Mouse (Mus musculus) ovary, postnatal 36 days (tissue): ENCODE results near the gene Gna14.

Experiments
- DNase-seq: peaks from one replicate; pipeline ENCODE4 v3.0.0; 2022; ENCODE audit warnings: low spot score, mixed read lengths

Gna14 gene

GRCm38 (mm10) chr19:16456181-16456580 is 20.6 kb downstream of the Gna14 start:
- no peak for DNase-seq

DNA sequence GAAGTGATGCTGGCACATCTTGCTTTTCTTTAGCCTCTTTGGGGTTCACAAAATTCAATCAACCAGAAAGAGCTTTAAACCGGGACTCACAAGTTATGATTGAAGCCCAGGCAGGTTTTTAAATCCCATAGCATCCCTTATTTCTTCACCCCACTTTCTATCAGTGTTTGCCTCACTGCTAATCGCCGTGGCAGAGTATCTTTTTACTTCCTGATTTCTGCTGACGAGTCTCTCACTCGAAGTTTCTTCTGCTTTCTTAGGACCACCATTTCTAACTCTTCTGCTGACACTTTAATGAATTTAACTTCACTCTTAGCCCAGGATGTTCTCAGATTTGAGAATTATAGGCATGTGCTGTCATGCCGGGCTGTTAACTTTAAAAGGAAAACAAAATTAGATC is 21.6 kb downstream of the Gna14 start:
- no peak for DNase-seq

DNA sequence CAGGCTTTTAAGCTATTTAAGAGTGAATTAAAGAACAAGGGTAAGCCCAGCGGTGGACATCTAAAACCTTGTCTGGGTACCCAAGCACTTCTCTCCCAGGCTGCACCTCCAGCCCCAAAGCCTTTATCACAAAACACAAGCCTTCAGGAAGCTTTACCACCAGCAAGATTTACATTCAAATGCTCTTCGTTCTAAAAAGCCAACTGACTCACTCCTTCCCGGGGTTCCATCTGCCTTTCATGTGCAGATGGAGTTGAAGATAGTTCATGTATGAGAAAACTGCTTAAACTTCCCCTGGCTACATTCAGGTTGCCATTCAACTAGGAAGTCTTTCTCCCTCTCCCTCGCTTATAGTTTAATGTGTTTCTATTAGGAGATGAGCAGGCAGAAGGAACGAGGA is 23.8 kb downstream of the Gna14 start:
- no peak for DNase-seq

- DNase-seq, result no peak
Observed at GRCm38 (mm10) chr19:16460292-16460691, 24.7 kb downstream of the Gna14 start.

DNA sequence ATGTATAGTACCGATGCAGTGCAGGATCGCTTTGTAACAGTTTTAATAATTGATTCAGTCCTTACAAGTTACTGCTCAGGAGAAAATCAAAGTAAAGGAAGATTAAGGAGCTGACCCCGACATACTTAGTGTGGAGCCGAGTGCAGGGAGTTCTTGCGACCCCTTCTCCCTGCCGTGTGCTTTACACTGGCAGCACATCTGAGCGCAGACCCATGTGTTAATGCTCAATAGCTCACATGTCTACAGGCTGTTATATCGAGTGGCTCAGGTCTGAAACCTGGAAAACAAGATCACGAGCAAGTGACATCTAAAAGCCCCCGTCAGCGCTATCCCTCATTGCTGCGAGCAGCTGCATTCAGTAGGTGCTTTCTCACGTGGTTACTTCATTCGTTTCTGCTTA is 25.3 kb downstream of the Gna14 start:
- DNase-seq, result no peak

GRCm38 (mm10) chr19:16462461-16462860 is 26.9 kb downstream of the Gna14 start:
- no peak for DNase-seq

DNA sequence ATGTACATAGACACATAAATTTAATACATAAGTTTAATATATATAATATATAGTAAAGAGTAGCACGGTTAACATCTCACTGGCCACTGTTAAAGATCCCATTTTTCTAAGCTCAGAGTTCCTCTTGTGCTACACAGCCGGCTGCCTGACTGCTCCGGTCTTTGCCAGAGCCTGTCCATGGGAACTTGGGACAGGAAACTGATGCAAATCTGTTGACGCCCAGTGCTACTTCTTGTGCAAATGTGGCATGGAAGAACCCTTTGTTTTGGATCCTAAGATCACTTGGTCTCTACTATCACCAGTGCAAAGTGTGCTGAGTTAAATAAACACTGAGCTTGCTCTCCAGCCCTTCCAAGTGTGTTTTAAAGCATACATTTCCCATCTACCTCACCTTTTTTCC is 29.2 kb downstream of the Gna14 start:
- DNase-seq, result no peak

GRCm38 (mm10) chr19:16468756-16469374 is 33.3 kb downstream of the Gna14 start:
- no peak for DNase-seq

DNA sequence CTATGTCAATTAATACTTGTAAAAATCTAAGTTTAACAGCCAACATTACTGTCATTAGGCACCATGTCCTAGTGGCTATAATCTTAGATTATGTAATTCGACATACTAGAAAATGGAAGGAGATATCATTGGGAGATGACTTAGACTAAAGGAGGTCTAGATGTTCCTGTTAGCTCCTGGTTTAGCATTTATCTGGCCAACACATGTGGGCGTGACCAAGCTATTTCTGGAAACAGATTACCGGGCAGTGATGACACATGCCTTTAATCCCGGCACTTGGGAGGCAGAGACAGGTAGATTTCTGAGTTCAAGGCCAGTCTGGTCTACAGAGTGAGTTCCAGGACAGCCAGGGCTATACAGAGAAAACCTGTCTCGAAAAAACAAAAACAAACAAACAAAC is 37.1 kb downstream of the Gna14 start:
- DNase-seq, result no peak

- DNase-seq, result no peak
Observed at GRCm38 (mm10) chr19:16477314-16477946, 41.9 kb downstream of the Gna14 start.

DNA sequence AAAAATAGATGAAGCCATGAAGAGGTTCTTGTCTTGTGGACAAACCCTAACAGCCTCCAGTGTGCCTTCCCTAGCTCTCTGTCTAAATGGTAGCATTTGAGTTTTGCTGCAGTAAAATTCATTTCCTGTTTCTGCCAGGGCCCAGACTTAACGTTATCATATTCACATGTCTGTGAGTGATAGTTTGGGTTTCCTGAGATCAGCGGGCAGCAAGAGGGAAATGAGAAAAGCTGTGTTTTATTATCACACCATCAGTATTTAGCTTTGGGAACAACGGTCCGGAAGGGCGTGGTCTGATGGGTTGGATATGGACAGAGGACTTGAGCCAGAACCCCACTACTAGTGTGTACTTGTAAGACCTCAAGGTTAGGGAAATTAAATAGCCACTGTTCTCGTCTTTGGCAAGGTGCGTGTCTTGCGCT is 42.6 kb downstream of the Gna14 start:
- no peak for DNase-seq

- DNase-seq, result no peak
Observed at GRCm38 (mm10) chr19:16482047-16482446, 46.5 kb downstream of the Gna14 start.

GRCm38 (mm10) chr19:16484237-16484636 is 48.7 kb downstream of the Gna14 start:
- no peak for DNase-seq

- no peak for DNase-seq
Observed at GRCm38 (mm10) chr19:16484671-16485070, 49.1 kb downstream of the Gna14 start.

DNA sequence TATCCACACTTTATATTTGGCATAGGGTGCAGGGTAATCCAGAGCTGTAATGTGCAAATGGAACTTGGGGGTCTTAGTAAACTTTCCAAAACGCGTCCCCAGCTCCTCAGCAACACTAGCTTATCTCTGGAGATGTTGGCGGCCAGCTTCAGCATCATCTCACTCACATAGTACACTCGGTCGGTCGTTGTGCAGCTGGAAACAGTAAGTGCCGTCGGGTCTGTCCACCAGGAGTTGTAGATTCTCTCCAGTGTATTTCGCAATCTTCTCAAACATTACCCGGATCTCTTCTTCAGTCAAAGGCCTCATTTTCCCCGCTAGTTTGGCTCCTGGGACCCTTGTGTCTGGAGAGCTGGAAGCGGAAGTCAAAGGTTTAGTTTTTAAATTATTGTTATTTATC is 55.2 kb downstream of the Gna14 start:
- no peak for DNase-seq

DNA sequence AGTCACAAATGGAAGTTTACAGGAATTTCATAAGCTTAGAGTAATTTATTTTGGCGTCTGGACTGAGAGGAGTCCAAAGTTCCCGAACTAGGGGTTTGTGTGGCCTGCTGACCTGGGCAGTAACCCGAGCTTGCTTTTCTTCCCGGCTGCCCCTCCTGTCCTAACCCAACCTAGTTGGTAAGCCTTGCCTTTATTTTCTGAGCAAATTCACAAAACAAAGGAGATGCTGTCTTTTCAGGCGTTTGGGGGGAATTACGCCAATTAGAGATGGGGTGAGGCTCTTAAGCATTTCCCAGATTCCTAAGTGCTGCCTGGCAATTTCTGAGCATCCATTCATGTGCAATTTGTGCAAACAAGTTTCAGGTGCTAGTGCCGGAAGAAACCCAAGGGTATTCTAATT is 55.9 kb downstream of the Gna14 start:
- no peak for DNase-seq

- no peak for DNase-seq
Observed at GRCm38 (mm10) chr19:16492453-16492852, 56.9 kb downstream of the Gna14 start.

DNA sequence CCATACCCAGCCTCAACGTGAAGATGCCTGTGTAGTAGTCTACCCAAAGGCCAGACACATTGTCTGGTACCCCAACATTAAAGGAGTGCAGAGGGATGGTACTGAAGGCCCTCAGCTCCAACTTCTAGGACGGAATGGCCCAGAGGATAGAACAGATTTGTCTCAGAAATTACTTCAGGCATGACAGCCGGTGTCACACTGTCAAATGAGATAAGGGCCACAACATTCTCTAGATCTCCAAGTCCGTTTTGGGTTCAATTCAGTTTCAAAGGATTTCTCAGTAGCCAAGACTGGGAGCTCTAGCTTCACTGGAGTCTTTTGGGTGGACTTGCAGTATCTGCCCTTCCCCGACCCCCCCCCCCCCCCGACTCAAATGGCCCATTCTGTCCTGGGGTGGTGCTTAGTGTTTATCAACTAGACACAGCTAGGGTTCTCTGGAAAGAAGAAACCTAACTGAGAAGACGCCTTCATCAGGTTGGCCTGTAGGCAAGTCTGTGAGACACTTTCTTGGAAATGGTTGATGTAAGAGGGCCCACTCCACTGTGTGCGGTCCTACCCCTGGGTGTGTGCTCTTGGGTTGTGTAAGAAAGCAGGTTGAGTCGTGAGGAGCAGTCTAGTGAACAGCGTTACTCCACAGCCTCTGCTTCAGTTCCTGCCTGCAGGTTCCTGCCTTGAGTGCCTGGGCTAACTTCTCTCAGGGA is 59.4 kb downstream of the Gna14 start:
- no peak for DNase-seq

DNA sequence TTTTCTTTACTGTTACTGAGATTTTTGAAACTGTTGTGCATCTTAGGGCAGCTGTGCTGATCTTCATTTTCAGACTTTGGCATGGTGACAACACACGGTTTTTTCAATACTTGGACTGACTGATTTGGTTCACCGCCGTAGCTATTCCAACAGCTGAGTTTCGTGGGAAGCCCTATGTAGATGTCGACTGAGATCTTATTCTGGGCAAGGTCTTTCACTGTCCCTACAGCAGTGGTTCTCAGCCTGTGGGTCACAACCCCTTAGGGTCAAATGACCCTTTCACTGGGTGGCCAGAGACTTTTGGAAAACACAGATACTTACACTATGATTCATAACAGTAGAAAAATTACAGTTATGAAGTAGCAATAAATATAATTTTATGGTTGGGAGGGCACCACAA is 60.5 kb downstream of the Gna14 start:
- no peak for DNase-seq

- DNase-seq, result no peak
Observed at GRCm38 (mm10) chr19:16502054-16502453, 66.5 kb downstream of the Gna14 start.

- no peak for DNase-seq
Observed at GRCm38 (mm10) chr19:16506711-16507364, 71.3 kb downstream of the Gna14 start.

- DNase-seq, result no peak
Observed at GRCm38 (mm10) chr19:16510343-16511080, 75.0 kb downstream of the Gna14 start.
